9 mouse cellular contexts compared by ENCODE assay signal in genomic region chr5:143047586-143047985, GRCm38 (mm10).
DNase-seq lines count a peak whose midpoint lies in the region; ATAC-seq lines count a peak whose summit lies in the region.
"Had no signal": no experiment of that assay in that cellular context is flagged by ENCODE, and none has a peak within 500 bp of the region (broad histone marks: within the 10 kb centered on the region; RNA-seq: fewer than 3 reads in every experiment).

No protein-coding gene starts in this region.

- H3K9ac ChIP-seq in kidney, embryonic 14.5 days (ENCODE audit: low read depth, low read length): no peak overlapping the region
- peak overlapping the region; percentile 19; the same call in 1 of the 2 replicates for H3K9ac ChIP-seq in hindbrain, embryonic 13.5 days
- no peak overlapping the region for H3K9ac ChIP-seq in midbrain, embryonic 16.5 days (ENCODE audit: low read depth, low read length)

- DNase-seq in kidney, adult 9 months: no peak
- DNase-seq: kidney, adult 18-20 months had no signal

- H3K4me2 ChIP-seq in kidney, embryonic 14.5 days (replicated peaks; ENCODE audit: low read depth, low read length): no peak overlapping the region
- H3K4me2 ChIP-seq in hindbrain, embryonic 13.5 days: no peak overlapping the region
- no peak overlapping the region for H3K4me2 ChIP-seq in midbrain, embryonic 16.5 days (ENCODE audit: low read length)

- peaks cover 22% of the 10 kb centered on the region for H3K36me3 ChIP-seq in kidney, embryonic 14.5 days (ENCODE audit: control insufficient read depth, insufficient read depth, low read length)
- H3K36me3 ChIP-seq in hindbrain, embryonic 13.5 days: peaks cover 3% of the 10 kb centered on the region; the same call in 1 of the 2 replicates
- no peaks in the 10 kb centered on the region for H3K36me3 ChIP-seq in midbrain, embryonic 16.5 days (ENCODE audit: control insufficient read depth, insufficient read depth, low read length)

- peak overlapping the region; percentile 57; the same call in 1 of the 2 replicates for H3K27ac ChIP-seq in kidney, embryonic 14.5 days (ENCODE audit: low read depth, low read length)
- peak overlapping the region; percentile 36 for H3K27ac ChIP-seq in brown adipose tissue, adult 24 weeks (replicated peaks; ENCODE audit: low read depth, low read length)
- peak overlapping the region; percentile 88 for H3K27ac ChIP-seq in hindbrain, embryonic 13.5 days
- peak overlapping the region; percentile 80 for H3K27ac ChIP-seq in midbrain, embryonic 16.5 days (ENCODE audit: low read length)

- H3K9me3 ChIP-seq in kidney, embryonic 14.5 days (ENCODE audit: control insufficient read depth, low read length): no peaks in the 10 kb centered on the region
- H3K9me3 ChIP-seq in hindbrain, embryonic 13.5 days: no peaks in the 10 kb centered on the region
- H3K9me3 ChIP-seq in midbrain, embryonic 16.5 days (replicated peaks; ENCODE audit: control insufficient read depth, low read length, poor library complexity, severe bottlenecking): no peaks in the 10 kb centered on the region
- H3K9me3 ChIP-seq: megakaryocyte, embryonic 14.5 days had no signal

- no peak overlapping the region for H3K4me3 ChIP-seq in kidney, embryonic 14.5 days (ENCODE audit: low read length)
- no peak overlapping the region for H3K4me3 ChIP-seq in brown adipose tissue, adult 24 weeks (ENCODE audit: insufficient read depth, low read depth, low read length)
- no peak overlapping the region for H3K4me3 ChIP-seq in hindbrain, embryonic 13.5 days
- no peak overlapping the region for H3K4me3 ChIP-seq in midbrain, embryonic 16.5 days (ENCODE audit: low read depth, low read length)
- H3K4me3 ChIP-seq: megakaryocyte, embryonic 14.5 days had no signal

- peaks cover 9% of the 10 kb centered on the region for H3K4me1 ChIP-seq in kidney, embryonic 14.5 days (ENCODE audit: control insufficient read depth, insufficient read depth, low read length)
- peaks cover 24% of the 10 kb centered on the region for H3K4me1 ChIP-seq in brown adipose tissue, adult 24 weeks (ENCODE audit: control insufficient read depth, insufficient read depth, insufficient read length, low read length)
- H3K4me1 ChIP-seq in hindbrain, embryonic 13.5 days (replicated peaks): peaks cover 41% of the 10 kb centered on the region
- H3K4me1 ChIP-seq in midbrain, embryonic 16.5 days (ENCODE audit: control insufficient read depth, insufficient read depth, low read length): peaks cover 21% of the 10 kb centered on the region

- no peaks in the 10 kb centered on the region for H3K27me3 ChIP-seq in kidney, embryonic 14.5 days (ENCODE audit: control insufficient read depth, insufficient read depth, low read length)
- no peaks in the 10 kb centered on the region for H3K27me3 ChIP-seq in hindbrain, embryonic 13.5 days
- no peaks in the 10 kb centered on the region for H3K27me3 ChIP-seq in midbrain, embryonic 16.5 days (ENCODE audit: control insufficient read depth, insufficient read depth, low read depth, low read length)
- H3K27me3 ChIP-seq: megakaryocyte, embryonic 14.5 days had no signal

- no peak for ATAC-seq in kidney, embryonic 14.5 days (ENCODE audit: low FRiP score, low TSS enrichment)
- no peak for ATAC-seq in hindbrain, embryonic 13.5 days (ENCODE audit: low FRiP score)
- ATAC-seq in midbrain, embryonic 16.5 days: no peak
- no peak for ATAC-seq in erythroid progenitor cell, adult 5-6 weeks (replicated peaks; ENCODE audit: low FRiP score, poor library complexity, severe bottlenecking)
- no peak for ATAC-seq in CD4-positive, CD25-positive, alpha-beta regulatory T cell, adult 4 months

- WGBS in kidney, embryonic 14.5 days: 87% methylated on average over 1 of the region's 1 CpGs
- 97% methylated on average over 1 of the region's 1 CpGs for WGBS in hindbrain, embryonic 13.5 days
- WGBS in midbrain, embryonic 16.5 days: 100% methylated on average over 1 of the region's 1 CpGs

Comparison
In these comparisons a context has a peak if more than half of its experiments do, and no peak if none do; other contexts are left out.
1. H3K27ac ChIP-seq: peak in every context shown above with its lines; median percentile 88 in hindbrain, embryonic 13.5 days; 80 in midbrain, embryonic 16.5 days; 57 in kidney, embryonic 14.5 days; 36 in brown adipose tissue, adult 24 weeks.